Mouse (Mus musculus): Measurements from ENCODE around the gene Map9. TPM values are rescaled to one million over a fixed set of nuclear protein-coding genes. Genes with fewer than 3 reads are reported as not detected.

Map9 gene
- polyA plus RNA-seq, 1 experiment from 2014 or later = 6.5 TPM

- Histone ChIP-seq H3K27ac (no peak overlapping the region), H3K4me1 (no peaks in the 10 kb centered on the region), H3K27me3 (ENCODE audit: low read depth, poor library complexity, severe bottlenecking) (no peaks in the 10 kb centered on the region), H3K9me3 (replicated peaks) (no peaks in the 10 kb centered on the region), H3K4me3 (no peak overlapping the region), H3K36me3 (peaks cover 20% of the 10 kb centered on the region)
- DNase-seq (ENCODE audit: low spot score) = no peak
- 90% methylated on average over 8 of the region's 8 CpGs for WGBS
These were observed 6.7 kb downstream of the Map9 start for GRCm38 (mm10) chr3:82364505-82364904.

GRCm38 (mm10) chr3:82364988-82365387 lies 7.1 kb downstream of the Map9 start:
- peak; percentile 45 for DNase-seq (ENCODE audit: low spot score)
- WGBS = 59% methylated on average over 4 of the region's 4 CpGs

GRCm38 (mm10) chr3:82369063-82369860 lies 11.4 kb downstream of the Map9 start:
- no peak overlapping the region for H3K27ac ChIP-seq
- H3K36me3 ChIP-seq = peaks cover 29% of the 10 kb centered on the region
- no peak for DNase-seq (ENCODE audit: low spot score)
- no peak overlapping the region for H3K4me3 ChIP-seq
- no peaks in the 10 kb centered on the region for H3K4me1 ChIP-seq
- 89% methylated on average over 21 of the region's 21 CpGs for WGBS
- no peaks in the 10 kb centered on the region for H3K9me3 ChIP-seq (replicated peaks)
- H3K27me3 ChIP-seq (ENCODE audit: low read depth, poor library complexity, severe bottlenecking) = no peaks in the 10 kb centered on the region

More at GRCm38 (mm10) chr3:82364988-82365387, 7.1 kb downstream of the Map9 start:
- Histone ChIP-seq H3K36me3 (peaks cover 20% of the 10 kb centered on the region), H3K27ac (no peak overlapping the region), H3K4me1 (no peaks in the 10 kb centered on the region), H3K9me3 (replicated peaks) (no peaks in the 10 kb centered on the region), H3K4me3 (no peak overlapping the region), H3K27me3 (ENCODE audit: low read depth, poor library complexity, severe bottlenecking) (no peaks in the 10 kb centered on the region)

- Histone ChIP-seq H3K9me3 (replicated peaks) (no peaks in the 10 kb centered on the region), H3K36me3 (peaks cover 27% of the 10 kb centered on the region), H3K4me1 (no peaks in the 10 kb centered on the region), H3K27ac (no peak overlapping the region), H3K27me3 (ENCODE audit: low read depth, poor library complexity, severe bottlenecking) (no peaks in the 10 kb centered on the region), H3K4me3 (no peak overlapping the region)
- no peak for DNase-seq (ENCODE audit: low spot score)
- 90% methylated on average over 10 of the region's 10 CpGs for WGBS
These were observed 12.7 kb downstream of the Map9 start for GRCm38 (mm10) chr3:82370439-82371011.

GRCm38 (mm10) chr3:82376965-82377364 lies 19.1 kb downstream of the Map9 start:
- H3K36me3 ChIP-seq = peaks cover 58% of the 10 kb centered on the region
- WGBS = 87% methylated on average over 14 of the region's 14 CpGs

GRCm38 (mm10) chr3:82382325-82382724 lies 24.5 kb downstream of the Map9 start:
- Histone ChIP-seq H3K27ac (no peak overlapping the region), H3K9me3 (replicated peaks) (no peaks in the 10 kb centered on the region), H3K4me3 (no peak overlapping the region), H3K27me3 (ENCODE audit: low read depth, poor library complexity, severe bottlenecking) (no peaks in the 10 kb centered on the region), H3K36me3 (peaks cover 62% of the 10 kb centered on the region), H3K4me1 (no peaks in the 10 kb centered on the region)
- WGBS = 81% methylated on average over 11 of the region's 11 CpGs
- DNase-seq (ENCODE audit: low spot score) = no peak

More at GRCm38 (mm10) chr3:82376965-82377364, 19.1 kb downstream of the Map9 start:
- Histone ChIP-seq H3K9me3 (replicated peaks) (no peaks in the 10 kb centered on the region), H3K4me1 (no peaks in the 10 kb centered on the region), H3K4me3 (no peak overlapping the region), H3K27ac (no peak overlapping the region), H3K27me3 (ENCODE audit: low read depth, poor library complexity, severe bottlenecking) (no peaks in the 10 kb centered on the region)
- DNase-seq (ENCODE audit: low spot score) = no peak

- Histone ChIP-seq H3K4me3 (no peak overlapping the region), H3K27me3 (ENCODE audit: low read depth, poor library complexity, severe bottlenecking) (no peaks in the 10 kb centered on the region), H3K36me3 (peaks cover 44% of the 10 kb centered on the region), H3K4me1 (no peaks in the 10 kb centered on the region), H3K27ac (no peak overlapping the region), H3K9me3 (replicated peaks) (no peaks in the 10 kb centered on the region)
- DNase-seq (ENCODE audit: low spot score) = no peak
- WGBS = 82% methylated on average over 8 of the region's 8 CpGs
These were observed 27.2 kb downstream of the Map9 start for GRCm38 (mm10) chr3:82385091-82385490.

DNA sequence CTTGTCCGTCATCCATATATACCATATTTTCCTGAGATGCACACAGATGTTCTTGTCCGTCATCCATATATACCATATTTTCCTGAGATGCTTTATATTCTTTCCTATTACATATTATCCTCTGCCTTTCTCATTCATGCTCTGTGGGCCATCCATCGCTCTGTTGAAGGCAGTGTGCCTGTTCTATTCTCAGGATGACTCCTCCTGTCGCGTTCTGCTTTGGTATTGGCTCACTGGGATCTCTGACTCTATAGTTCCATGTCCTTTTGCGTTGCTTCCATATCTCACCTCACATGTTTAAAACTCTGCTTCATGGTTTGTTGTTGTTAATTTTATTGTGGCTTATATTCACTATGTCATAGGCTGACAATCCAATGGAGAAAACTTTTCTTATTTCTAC lies 48.0 kb downstream of the Map9 start:
- WGBS = 90% methylated on average over 6 of the region's 6 CpGs
- no peaks in the 10 kb centered on the region for H3K36me3 ChIP-seq
- no peaks in the 10 kb centered on the region for H3K27me3 ChIP-seq (ENCODE audit: low read depth, poor library complexity, severe bottlenecking)
- no peak overlapping the region for H3K4me3 ChIP-seq
- no peaks in the 10 kb centered on the region for H3K4me1 ChIP-seq
- no peaks in the 10 kb centered on the region for H3K9me3 ChIP-seq (replicated peaks)
- DNase-seq (ENCODE audit: low spot score) = no peak
- H3K27ac ChIP-seq = no peak overlapping the region

GRCm38 (mm10) chr3:82406336-82406735 lies 48.5 kb downstream of the Map9 start:
- DNase-seq (ENCODE audit: low spot score) = no peak
- H3K36me3 ChIP-seq = no peaks in the 10 kb centered on the region
- H3K27me3 ChIP-seq (ENCODE audit: low read depth, poor library complexity, severe bottlenecking) = no peaks in the 10 kb centered on the region
- no peaks in the 10 kb centered on the region for H3K9me3 ChIP-seq (replicated peaks)
- 94% methylated on average over 3 of the region's 3 CpGs for WGBS
- no peak overlapping the region for H3K4me3 ChIP-seq
- H3K4me1 ChIP-seq = no peaks in the 10 kb centered on the region
- no peak overlapping the region for H3K27ac ChIP-seq

DNA sequence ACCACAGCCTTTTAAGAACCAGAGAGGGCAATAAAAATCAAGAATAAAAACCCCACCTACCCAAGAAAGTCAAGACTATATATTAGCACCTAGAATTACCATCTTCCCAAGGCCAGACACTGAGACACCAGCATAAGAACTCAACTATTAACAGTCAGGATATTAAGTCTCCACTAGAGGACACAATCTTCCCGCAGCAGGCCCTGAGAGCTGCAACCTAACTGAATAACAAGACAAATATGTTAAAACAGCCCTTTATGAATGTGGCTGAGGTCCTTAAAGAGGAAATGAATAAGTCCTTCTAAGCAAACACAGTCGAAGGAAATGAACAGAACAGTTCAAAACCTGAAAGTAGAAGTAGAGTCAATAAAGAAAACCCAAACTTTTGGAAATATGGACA lies 49.6 kb downstream of the Map9 start:
- 70% methylated on average over 2 of the region's 2 CpGs for WGBS
- H3K4me1 ChIP-seq = no peaks in the 10 kb centered on the region
- DNase-seq (ENCODE audit: low spot score) = no peak

DNA sequence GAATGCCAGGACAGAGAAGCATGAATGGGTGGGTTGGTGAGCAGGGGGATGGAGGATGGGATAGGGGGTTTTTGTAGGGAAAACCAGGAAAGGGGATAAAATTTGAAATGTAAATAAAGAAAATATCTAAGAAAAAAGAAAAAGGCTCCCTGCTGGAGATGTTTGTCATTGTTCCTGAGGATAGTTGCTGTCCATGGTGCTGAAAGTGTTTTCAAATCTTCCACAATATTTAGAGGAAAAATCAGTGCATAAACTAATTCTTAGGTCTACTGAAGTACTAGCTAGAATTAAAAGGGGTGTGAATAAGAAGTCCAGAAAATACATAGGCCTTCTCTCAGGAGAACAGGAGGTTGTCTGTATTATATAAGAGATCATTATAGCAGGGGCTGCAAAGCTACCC lies 54.6 kb downstream of the Map9 start:
- H3K27me3 ChIP-seq (ENCODE audit: low read depth, poor library complexity, severe bottlenecking) = no peaks in the 10 kb centered on the region
- no peaks in the 10 kb centered on the region for H3K4me1 ChIP-seq
- H3K9me3 ChIP-seq (replicated peaks) = no peaks in the 10 kb centered on the region
- H3K4me3 ChIP-seq = no peak overlapping the region
- H3K36me3 ChIP-seq = no peaks in the 10 kb centered on the region
- no peak overlapping the region for H3K27ac ChIP-seq
- DNase-seq (ENCODE audit: low spot score) = no peak

More for the DNA sequence above, 49.6 kb downstream of the Map9 start:
- Histone ChIP-seq H3K9me3 (replicated peaks) (no peaks in the 10 kb centered on the region), H3K4me3 (no peak overlapping the region), H3K27ac (no peak overlapping the region), H3K36me3 (no peaks in the 10 kb centered on the region), H3K27me3 (ENCODE audit: low read depth, poor library complexity, severe bottlenecking) (no peaks in the 10 kb centered on the region)

- 88% methylated on average over 3 of the region's 3 CpGs for WGBS
These were observed 60.1 kb downstream of the Map9 start for GRCm38 (mm10) chr3:82417958-82418357.

GRCm38 (mm10) chr3:82435351-82435750 lies 77.5 kb downstream of the Map9 start:
- no peak overlapping the region for H3K27ac ChIP-seq
- DNase-seq (ENCODE audit: low spot score) = no peak
- WGBS = 95% methylated on average over 8 of the region's 8 CpGs
- no peaks in the 10 kb centered on the region for H3K4me1 ChIP-seq
- H3K36me3 ChIP-seq = no peaks in the 10 kb centered on the region
- no peaks in the 10 kb centered on the region for H3K27me3 ChIP-seq (ENCODE audit: low read depth, poor library complexity, severe bottlenecking)
- H3K4me3 ChIP-seq = no peak overlapping the region
- H3K9me3 ChIP-seq (replicated peaks) = no peaks in the 10 kb centered on the region

More at GRCm38 (mm10) chr3:82417958-82418357, 60.1 kb downstream of the Map9 start:
- Histone ChIP-seq H3K36me3 (no peaks in the 10 kb centered on the region), H3K27me3 (ENCODE audit: low read depth, poor library complexity, severe bottlenecking) (no peaks in the 10 kb centered on the region), H3K4me3 (no peak overlapping the region), H3K27ac (no peak overlapping the region), H3K4me1 (no peaks in the 10 kb centered on the region), H3K9me3 (replicated peaks) (no peaks in the 10 kb centered on the region)
- DNase-seq (ENCODE audit: low spot score) = no peak
